Mouse (Mus musculus): ENCODE measurements around the gene Olfr1357.

GRCm38 (mm10) chr10:78661198-78661597 is 43.3 kb upstream of the Olfr1357 start:
- TF ChIP-seq CTCF (IDR thresholded peaks at IDR 0.05; ENCODE audit: control insufficient read depth, insufficient read depth, insufficient replicate concordance, low read depth, low read length) (no peak), POLR2A (IDR thresholded peaks at IDR 0.05; ENCODE audit: control insufficient read depth, low read depth, low read length) (no peak)
